Mouse (Mus musculus): ENCODE measurements around the gene Hist1h4i. TPM values are rescaled to one million over a fixed set of nuclear protein-coding genes. Genes with fewer than 3 reads are reported as not detected.

Hist1h4i gene
- total and polyA plus RNA-seq, 2 experiments from 2014 or later = 5.1 to 39.3 TPM

DNA sequence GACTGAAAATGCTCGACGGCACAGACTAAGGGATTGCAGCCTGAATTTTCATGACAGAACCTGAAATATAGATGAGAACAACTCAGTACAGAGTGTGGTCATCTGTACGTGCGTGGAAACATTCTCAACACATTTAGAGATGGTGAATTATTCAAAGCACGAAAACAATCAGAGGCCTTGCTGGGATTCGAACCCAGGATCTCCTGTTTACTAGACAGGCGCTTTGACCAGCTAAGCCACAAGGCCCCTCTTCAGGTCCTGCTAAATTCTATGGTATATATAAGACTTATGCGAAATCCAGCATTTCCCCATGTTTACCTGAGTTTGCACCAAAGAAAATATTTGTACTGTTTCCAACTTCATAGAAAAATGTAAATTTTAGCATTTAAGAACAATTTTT lies 11.2 kb downstream of the Hist1h4i start:
- Histone ChIP-seq H3K9me3 (ENCODE audit: low read length) (no peaks in the 10 kb centered on the region), H3K27me3 (ENCODE audit: insufficient read depth, low read length) (no peaks in the 10 kb centered on the region), H3K4me1 (ENCODE audit: insufficient read depth, low read length) (no peaks in the 10 kb centered on the region), H3K4me3 (ENCODE audit: low read length) (no peak overlapping the region), H3K4me2 (ENCODE audit: low read depth, low read length) (0 out of 2 replicates have a peak overlapping the region, but pooled peaks have one; percentile 61), H3K27ac (no peak overlapping the region), H3K9ac (replicated peaks; ENCODE audit: low read length) (no peak overlapping the region), H3K36me3 (ENCODE audit: insufficient read depth, low read length) (no peaks in the 10 kb centered on the region)
- ATAC-seq (no peak), DNase-seq (ENCODE audit: low spot score) (peak; percentile 35)
- TF ChIP-seq CTCF (IDR thresholded peaks at IDR 0.05; ENCODE audit: low read depth) = no peak
- 38% methylated on average over 8 of the region's 8 CpGs for WGBS

DNA sequence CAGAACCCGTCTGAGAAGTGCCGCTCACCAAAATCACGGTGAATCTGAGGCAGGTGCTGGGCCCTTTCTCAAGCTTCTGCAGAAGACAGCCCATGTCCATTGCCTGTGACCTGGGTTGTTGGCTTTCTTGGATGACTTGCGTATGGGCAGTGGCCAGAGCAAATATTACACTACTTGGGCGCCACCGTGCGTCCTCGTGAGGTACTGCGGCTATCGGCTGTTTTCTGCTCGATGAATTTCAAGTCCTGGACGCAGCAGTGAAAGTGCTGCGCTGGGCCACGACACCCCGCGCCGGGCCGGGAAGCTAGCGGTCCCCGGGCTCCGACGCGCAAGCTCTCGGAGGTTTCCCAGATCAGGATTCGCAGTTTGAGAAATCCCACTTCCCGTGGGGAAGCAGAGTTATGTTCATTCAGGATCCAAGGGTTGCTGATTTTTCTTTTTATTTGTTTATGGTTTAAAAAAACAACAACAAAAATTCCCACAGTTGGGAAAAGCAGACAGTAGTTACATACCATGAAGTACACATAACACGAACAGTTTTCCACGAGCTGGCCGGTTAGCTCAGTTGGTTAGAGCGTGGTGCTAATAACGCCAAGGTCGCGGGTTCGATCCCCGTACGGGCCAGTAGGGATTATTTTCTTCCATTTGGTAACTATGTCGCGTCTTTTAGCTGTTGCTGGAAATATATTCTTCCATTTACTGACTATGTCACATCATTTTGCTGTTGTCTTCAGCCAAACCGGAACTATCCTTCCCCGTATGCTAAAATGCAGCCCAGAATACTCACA lies 12.3 kb downstream of the Hist1h4i start:
- Histone ChIP-seq H3K9me3 (ENCODE audit: low read length) (no peaks in the 10 kb centered on the region), H3K4me1 (ENCODE audit: insufficient read depth, low read length) (no peaks in the 10 kb centered on the region), H3K4me2 (ENCODE audit: low read depth, low read length) (peak overlapping the region; percentile 61), H3K4me3 (ENCODE audit: low read length) (peak overlapping the region; percentile 53), H3K27ac (peak overlapping the region; percentile 37; the same call in 1 of the 2 replicates), H3K9ac (replicated peaks; ENCODE audit: low read length) (peak overlapping the region; percentile 60), H3K27me3 (ENCODE audit: insufficient read depth, low read length) (no peaks in the 10 kb centered on the region), H3K36me3 (ENCODE audit: insufficient read depth, low read length) (no peaks in the 10 kb centered on the region)
- ATAC-seq (peak; percentile 78), DNase-seq (ENCODE audit: low spot score) (peak; percentile 94)
- TF ChIP-seq CTCF (IDR thresholded peaks at IDR 0.05; ENCODE audit: low read depth) = peak; percentile 96
- under 1% methylated on average over 40 of the region's 40 CpGs for WGBS

DNA sequence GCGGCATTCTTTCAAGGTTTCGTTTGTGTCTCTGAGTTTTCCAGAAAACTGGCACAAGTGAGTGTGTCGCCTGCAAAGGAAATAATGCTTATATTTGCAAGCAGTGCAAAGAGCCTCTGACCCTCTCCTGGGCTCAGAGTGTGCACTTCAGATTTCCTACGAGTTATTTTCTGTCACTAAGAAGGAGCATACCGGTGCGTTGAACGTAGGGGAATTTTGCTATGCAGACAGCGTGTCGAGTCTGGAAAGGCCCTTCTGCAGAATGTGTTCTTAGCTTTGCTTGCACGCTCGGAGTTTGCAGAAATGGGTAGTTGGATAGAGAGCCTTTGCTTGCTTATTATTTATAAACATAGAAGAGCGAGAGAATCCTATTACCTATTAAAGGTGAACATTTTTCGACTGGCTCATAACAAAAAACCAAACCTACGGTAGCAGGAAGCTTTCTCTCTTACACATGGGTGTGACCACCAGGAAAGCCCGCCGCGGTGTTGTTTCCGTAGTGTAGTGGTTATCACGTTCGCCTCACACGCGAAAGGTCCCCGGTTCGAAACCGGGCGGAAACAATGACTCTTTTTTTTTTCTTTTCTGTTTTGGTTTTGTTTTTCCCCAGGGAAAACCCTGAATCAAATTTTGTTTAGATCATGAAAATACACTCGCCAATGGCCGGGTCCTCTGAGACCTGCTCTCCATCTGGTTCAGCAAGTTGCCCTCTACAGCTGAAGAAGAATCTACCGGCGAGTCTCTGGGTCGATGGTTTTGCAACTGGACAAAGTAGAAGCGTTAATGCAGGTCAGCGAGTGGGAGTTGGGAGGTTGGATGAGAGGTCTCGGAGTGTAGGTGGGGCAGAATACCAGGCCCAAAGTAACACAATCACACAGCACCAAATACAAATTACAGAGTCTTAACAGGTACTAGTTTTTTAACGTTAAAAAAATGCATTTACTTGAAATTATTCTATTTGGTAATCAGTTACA lies 14.8 kb downstream of the Hist1h4i start:
- DNase-seq (ENCODE audit: low spot score) (peak; percentile 92), ATAC-seq (peak; percentile 74; the same call in 1 of the 2 replicates)
- 0 out of 2 replicates have a peak, but pooled peaks cover 3% of the 10 kb centered on the region for H3K4me1 ChIP-seq (ENCODE audit: insufficient read depth, low read length)
- 1% methylated on average over 35 of the region's 35 CpGs for WGBS
- H3K9me3 ChIP-seq (ENCODE audit: low read length) = no peaks in the 10 kb centered on the region
- no peaks in the 10 kb centered on the region for H3K27me3 ChIP-seq (ENCODE audit: insufficient read depth, low read length)
- H3K36me3 ChIP-seq (ENCODE audit: insufficient read depth, low read length) = no peaks in the 10 kb centered on the region
- H3K4me2 ChIP-seq (ENCODE audit: low read depth, low read length) = peak overlapping the region; percentile 74
- TF ChIP-seq CTCF (IDR thresholded peaks at IDR 0.05; ENCODE audit: low read depth) = no peak
- no peak overlapping the region for H3K27ac ChIP-seq
- peak overlapping the region; percentile 56 for H3K9ac ChIP-seq (replicated peaks; ENCODE audit: low read length)
- peak overlapping the region; percentile 51 for H3K4me3 ChIP-seq (ENCODE audit: low read length)

DNA sequence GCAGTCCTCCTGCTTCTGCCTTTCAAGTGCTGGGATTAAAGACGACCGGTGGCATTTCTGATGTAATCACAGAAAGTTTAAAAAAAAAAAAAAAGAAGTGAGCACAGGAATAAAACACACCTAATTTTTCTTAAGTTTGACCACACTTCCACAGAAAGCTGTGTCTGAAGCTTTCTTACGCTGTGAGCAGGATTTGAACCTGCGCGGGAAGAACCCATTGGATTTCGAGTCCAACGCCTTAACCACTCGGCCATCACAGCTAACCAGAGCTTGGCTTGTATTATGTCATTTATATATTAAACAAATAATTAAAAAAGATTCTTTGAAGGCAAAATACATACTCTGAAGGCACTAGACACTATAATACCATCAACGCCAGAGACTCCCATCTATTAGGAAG lies 18.9 kb downstream of the Hist1h4i start:
- 0% methylated on average over 9 of the region's 9 CpGs for WGBS
- peak; percentile 83 for ATAC-seq
- H3K27ac ChIP-seq = no peak overlapping the region
- H3K4me1 ChIP-seq (ENCODE audit: insufficient read depth, low read length) = 0 out of 2 replicates have a peak, but pooled peaks cover 3% of the 10 kb centered on the region
- H3K36me3 ChIP-seq (ENCODE audit: insufficient read depth, low read length) = no peaks in the 10 kb centered on the region
- no peak overlapping the region for H3K9ac ChIP-seq (replicated peaks; ENCODE audit: low read length)
- H3K9me3 ChIP-seq (ENCODE audit: low read length) = no peaks in the 10 kb centered on the region
- H3K4me2 ChIP-seq (ENCODE audit: low read depth, low read length) = peak overlapping the region; percentile 59
- no peak for TF ChIP-seq CTCF (IDR thresholded peaks at IDR 0.05; ENCODE audit: low read depth)
- peak; percentile 90 for DNase-seq (ENCODE audit: low spot score)
- peak overlapping the region; percentile 45 for H3K4me3 ChIP-seq (ENCODE audit: low read length)
- peaks cover 17% of the 10 kb centered on the region for H3K27me3 ChIP-seq (ENCODE audit: insufficient read depth, low read length)

DNA sequence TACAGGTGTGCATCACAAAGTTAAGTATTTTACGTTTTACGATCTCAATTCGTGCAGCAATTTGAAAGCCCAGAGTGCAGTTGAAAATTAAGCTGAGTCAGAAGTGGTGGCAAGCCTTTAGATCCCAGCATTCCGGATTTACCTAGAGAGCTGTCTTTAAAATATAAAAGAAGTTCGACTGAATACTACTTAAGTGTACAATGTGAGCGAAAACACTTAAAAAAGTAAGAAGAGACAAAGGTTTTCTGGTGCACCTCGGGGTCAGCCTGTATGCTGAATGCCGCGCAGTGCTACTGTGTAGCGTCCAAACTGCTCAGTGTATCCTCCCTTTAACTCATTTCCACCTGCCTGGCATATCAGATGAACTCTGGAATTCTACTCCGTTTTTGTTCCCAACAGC lies 19.6 kb downstream of the Hist1h4i start:
- no peak for DNase-seq (ENCODE audit: low spot score)
- H3K9ac ChIP-seq (replicated peaks; ENCODE audit: low read length) = no peak overlapping the region; the same call in 1 of the 2 replicates
- ATAC-seq = no peak

DNA sequence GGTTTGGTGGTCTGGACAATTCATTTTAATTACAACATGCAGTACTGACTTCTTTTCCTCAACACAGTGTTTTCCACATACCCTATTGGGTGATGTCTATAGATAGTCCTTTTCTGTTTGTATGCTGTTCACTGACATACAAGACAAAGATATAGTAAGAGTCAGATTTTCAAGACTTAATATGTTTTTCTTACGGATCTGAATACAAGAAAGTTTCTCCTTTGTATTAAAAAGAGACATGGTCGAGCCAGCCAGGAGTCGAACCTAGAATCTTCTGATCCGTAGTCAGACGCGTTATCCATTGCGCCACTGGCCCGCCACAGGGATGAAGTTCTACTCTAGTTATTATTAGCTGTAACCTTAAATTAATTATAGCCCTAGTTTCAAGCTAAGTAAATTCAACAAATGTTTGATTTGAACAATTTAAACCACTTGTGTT lies 20.2 kb downstream of the Hist1h4i start:
- H3K4me3 ChIP-seq (ENCODE audit: low read length) = peak overlapping the region; percentile 45
- ATAC-seq (peak; percentile 63), DNase-seq (ENCODE audit: low spot score) (peak; percentile 67)
- H3K9ac ChIP-seq (replicated peaks; ENCODE audit: low read length) = no peak overlapping the region
- WGBS = 0% methylated on average over 8 of the region's 8 CpGs
- peak overlapping the region; percentile 59 for H3K4me2 ChIP-seq (ENCODE audit: low read depth, low read length)
- H3K4me1 ChIP-seq (ENCODE audit: insufficient read depth, low read length) = 0 out of 2 replicates have a peak, but pooled peaks cover 3% of the 10 kb centered on the region
- TF ChIP-seq CTCF (IDR thresholded peaks at IDR 0.05; ENCODE audit: low read depth) = no peak
- no peaks in the 10 kb centered on the region for H3K36me3 ChIP-seq (ENCODE audit: insufficient read depth, low read length)
- no peaks in the 10 kb centered on the region for H3K9me3 ChIP-seq (ENCODE audit: low read length)
- H3K27me3 ChIP-seq (ENCODE audit: insufficient read depth, low read length) = peaks cover 28% of the 10 kb centered on the region
- H3K27ac ChIP-seq = no peak overlapping the region

More for the DNA sequence above, 19.6 kb downstream of the Hist1h4i start:
- H3K27ac ChIP-seq = no peak overlapping the region
- H3K36me3 ChIP-seq (ENCODE audit: insufficient read depth, low read length) = no peaks in the 10 kb centered on the region
- WGBS = under 1% methylated on average over 11 of the region's 11 CpGs
- no peaks in the 10 kb centered on the region for H3K9me3 ChIP-seq (ENCODE audit: low read length)
- peaks cover 22% of the 10 kb centered on the region for H3K27me3 ChIP-seq (ENCODE audit: insufficient read depth, low read length)
- peak overlapping the region; percentile 59 for H3K4me2 ChIP-seq (ENCODE audit: low read depth, low read length)
- no peak for TF ChIP-seq CTCF (IDR thresholded peaks at IDR 0.05; ENCODE audit: low read depth)
- H3K4me1 ChIP-seq (ENCODE audit: insufficient read depth, low read length) = 0 out of 2 replicates have a peak, but pooled peaks cover 3% of the 10 kb centered on the region
- H3K4me3 ChIP-seq (ENCODE audit: low read length) = peak overlapping the region; percentile 45
